Mouse (Mus musculus): ENCODE measurements around the gene Slc44a5. TPM values are rescaled to one million over a fixed set of nuclear protein-coding genes. Genes with fewer than 3 reads are reported as not detected.

Slc44a5 gene
- polyA plus RNA-seq, 1 experiment: not detected

- H3K4me3 ChIP-seq (ENCODE audit: insufficient read depth, low read length): no peak overlapping the region
- no peaks in the 10 kb centered on the region for H3K4me1 ChIP-seq (ENCODE audit: control insufficient read depth, insufficient read depth, low read length)
- no peak overlapping the region for H3K27ac ChIP-seq (ENCODE audit: insufficient read depth, low read depth, low read length)
- TF ChIP-seq POLR2A (IDR thresholded peaks at IDR 0.05; ENCODE audit: borderline replicate concordance, low read depth, low read length) (no peak), CTCF (IDR thresholded peaks at IDR 0.05; ENCODE audit: low read depth, low read length) (no peak)
Observed at GRCm38 (mm10) chr3:154118992-154119603, 145.9 kb downstream of the Slc44a5 start.

GRCm38 (mm10) chr3:154122531-154122930, 149.3 kb downstream of the Slc44a5 start:
- Histone ChIP-seq H3K4me1 (ENCODE audit: control insufficient read depth, insufficient read depth, low read length) (no peaks in the 10 kb centered on the region), H3K4me3 (ENCODE audit: insufficient read depth, low read length) (no peak overlapping the region), H3K27ac (ENCODE audit: insufficient read depth, low read depth, low read length) (no peak overlapping the region)
- TF ChIP-seq CTCF (IDR thresholded peaks at IDR 0.05; ENCODE audit: low read depth, low read length): no peak
- no peak for TF ChIP-seq POLR2A (IDR thresholded peaks at IDR 0.05; ENCODE audit: borderline replicate concordance, low read depth, low read length)

- no peak overlapping the region for H3K4me3 ChIP-seq (ENCODE audit: insufficient read depth, low read length)
- H3K27ac ChIP-seq (ENCODE audit: insufficient read depth, low read depth, low read length): no peak overlapping the region
- H3K4me1 ChIP-seq (ENCODE audit: control insufficient read depth, insufficient read depth, low read length): no peaks in the 10 kb centered on the region
- TF ChIP-seq CTCF (IDR thresholded peaks at IDR 0.05; ENCODE audit: low read depth, low read length): no peak
Observed at GRCm38 (mm10) chr3:154124890-154125575, 151.8 kb downstream of the Slc44a5 start.

GRCm38 (mm10) chr3:154125768-154126376, 152.6 kb downstream of the Slc44a5 start:
- Histone ChIP-seq H3K4me1 (ENCODE audit: control insufficient read depth, insufficient read depth, low read length) (no peaks in the 10 kb centered on the region), H3K27ac (ENCODE audit: insufficient read depth, low read depth, low read length) (no peak overlapping the region), H3K4me3 (ENCODE audit: insufficient read depth, low read length) (no peak overlapping the region)
- TF ChIP-seq POLR2A (IDR thresholded peaks at IDR 0.05; ENCODE audit: borderline replicate concordance, low read depth, low read length): no peak
- TF ChIP-seq CTCF (IDR thresholded peaks at IDR 0.05; ENCODE audit: low read depth, low read length): no peak

- H3K4me3 ChIP-seq (ENCODE audit: insufficient read depth, low read length): no peak overlapping the region
- H3K27ac ChIP-seq (ENCODE audit: insufficient read depth, low read depth, low read length): no peak overlapping the region
- no peaks in the 10 kb centered on the region for H3K4me1 ChIP-seq (ENCODE audit: control insufficient read depth, insufficient read depth, low read length)
- TF ChIP-seq POLR2A (IDR thresholded peaks at IDR 0.05; ENCODE audit: borderline replicate concordance, low read depth, low read length) (no peak), CTCF (IDR thresholded peaks at IDR 0.05; ENCODE audit: low read depth, low read length) (no peak)
Observed at GRCm38 (mm10) chr3:154127246-154127645, 154.0 kb downstream of the Slc44a5 start.

GRCm38 (mm10) chr3:154129036-154129435, 155.8 kb downstream of the Slc44a5 start:
- Histone ChIP-seq H3K4me3 (ENCODE audit: insufficient read depth, low read length) (no peak overlapping the region), H3K4me1 (ENCODE audit: control insufficient read depth, insufficient read depth, low read length) (no peaks in the 10 kb centered on the region), H3K27ac (ENCODE audit: insufficient read depth, low read depth, low read length) (no peak overlapping the region)
- no peak for TF ChIP-seq CTCF (IDR thresholded peaks at IDR 0.05; ENCODE audit: low read depth, low read length)
- no peak for TF ChIP-seq POLR2A (IDR thresholded peaks at IDR 0.05; ENCODE audit: borderline replicate concordance, low read depth, low read length)

- Histone ChIP-seq H3K4me3 (ENCODE audit: insufficient read depth, low read length) (no peak overlapping the region), H3K27ac (ENCODE audit: insufficient read depth, low read depth, low read length) (no peak overlapping the region), H3K4me1 (ENCODE audit: control insufficient read depth, insufficient read depth, low read length) (no peaks in the 10 kb centered on the region)
- TF ChIP-seq POLR2A (IDR thresholded peaks at IDR 0.05; ENCODE audit: borderline replicate concordance, low read depth, low read length) (no peak), CTCF (IDR thresholded peaks at IDR 0.05; ENCODE audit: low read depth, low read length) (no peak)
Observed at GRCm38 (mm10) chr3:154130431-154131114, 157.3 kb downstream of the Slc44a5 start.

- Histone ChIP-seq H3K4me3 (ENCODE audit: insufficient read depth, low read length) (no peak overlapping the region), H3K27ac (ENCODE audit: insufficient read depth, low read depth, low read length) (no peak overlapping the region), H3K4me1 (ENCODE audit: control insufficient read depth, insufficient read depth, low read length) (no peaks in the 10 kb centered on the region)
- TF ChIP-seq POLR2A (IDR thresholded peaks at IDR 0.05; ENCODE audit: borderline replicate concordance, low read depth, low read length) (no peak), CTCF (IDR thresholded peaks at IDR 0.05; ENCODE audit: low read depth, low read length) (no peak)
Observed at GRCm38 (mm10) chr3:154133986-154134385, 160.8 kb downstream of the Slc44a5 start.

GRCm38 (mm10) chr3:154134701-154135100, 161.5 kb downstream of the Slc44a5 start:
- H3K4me3 ChIP-seq (ENCODE audit: insufficient read depth, low read length): no peak overlapping the region
- no peak overlapping the region for H3K27ac ChIP-seq (ENCODE audit: insufficient read depth, low read depth, low read length)
- TF ChIP-seq CTCF (IDR thresholded peaks at IDR 0.05; ENCODE audit: low read depth, low read length) (no peak), POLR2A (IDR thresholded peaks at IDR 0.05; ENCODE audit: borderline replicate concordance, low read depth, low read length) (no peak)
- no peaks in the 10 kb centered on the region for H3K4me1 ChIP-seq (ENCODE audit: control insufficient read depth, insufficient read depth, low read length)

- TF ChIP-seq POLR2A (IDR thresholded peaks at IDR 0.05; ENCODE audit: borderline replicate concordance, low read depth, low read length) (no peak), CTCF (IDR thresholded peaks at IDR 0.05; ENCODE audit: low read depth, low read length) (no peak)
- no peak overlapping the region for H3K4me3 ChIP-seq (ENCODE audit: insufficient read depth, low read length)
- no peaks in the 10 kb centered on the region for H3K4me1 ChIP-seq (ENCODE audit: control insufficient read depth, insufficient read depth, low read length)
- no peak overlapping the region for H3K27ac ChIP-seq (ENCODE audit: insufficient read depth, low read depth, low read length)
Observed at GRCm38 (mm10) chr3:154136501-154136900, 163.3 kb downstream of the Slc44a5 start.
